Mouse (Mus musculus) heart, adult 2 months (tissue): Measurements from ENCODE around the gene Nup210. TPM values are rescaled to one million over a fixed set of nuclear protein-coding genes. Genes with fewer than 3 reads are reported as not detected.

Experiments used
- DNase-seq, 2 experiments: peaks; one replicate each; pipeline ENCODE4 v3.0.0; 2021
- H3K27ac ChIP-seq: fragments of 200-600 bp; 2 replicates; pipeline ENCODE4 v1.8.1; 2022
- H3K27me3 ChIP-seq: fragments of 200-500 bp; 2 replicates; pipeline ENCODE4 v1.6.1; 2012; ENCODE audit warnings: mild to moderate bottlenecking, low read length, inconsistent platforms, mixed read lengths; ENCODE audit not compliant: control insufficient read depth, insufficient read depth
- H3K36me3 ChIP-seq: fragments of 200-500 bp; 2 replicates; pipeline ENCODE4 v1.6.1; 2012; ENCODE audit warnings: low read length, inconsistent platforms; ENCODE audit not compliant: control insufficient read depth, insufficient read depth
- H3K4me1 ChIP-seq: fragments of 200-500 bp; 2 replicates; pipeline ENCODE4 v1.6.1; 2011; ENCODE audit warnings: low read length; ENCODE audit not compliant: control insufficient read depth, insufficient read depth
- H3K4me3 ChIP-seq: fragments of 200-600 bp; 2 replicates; pipeline ENCODE4 v1.8.1; 2022
- H3K79me2 ChIP-seq: fragments of 200-500 bp; replicated peaks from 2 replicates; pipeline ENCODE4 v1.6.1; 2012; ENCODE audit warnings: mild to moderate bottlenecking, inconsistent platforms, low read length, moderate library complexity, mixed read lengths; ENCODE audit not compliant: control insufficient read depth, insufficient read depth
- H3K9ac ChIP-seq: fragments of 200-500 bp; 2 replicates; pipeline ENCODE4 v1.6.1; 2012; ENCODE audit warnings: low read depth, mild to moderate bottlenecking, control low read depth, inconsistent platforms, low read length, mixed read lengths
- CTCF ChIP-seq: fragments of 200-600 bp; IDR thresholded peaks from 2 replicates; pipeline ENCODE4 v1.8.1; 2022; ENCODE audit warnings: antibody characterized with exemption, mild to moderate bottlenecking, moderate library complexity
- EP300 ChIP-seq: fragments of 200-500 bp; IDR thresholded peaks from 2 replicates; pipeline ENCODE4 v1.6.1; 2011; ENCODE audit warnings: low read depth, low read length, control low read depth; ENCODE audit not compliant: insufficient read depth
- POLR2A ChIP-seq: fragments of 200-500 bp; IDR thresholded peaks from 2 replicates; pipeline ENCODE4 v1.6.1; 2011; ENCODE audit warnings: mild to moderate bottlenecking, low read depth, low read length, control low read depth; ENCODE audit not compliant: insufficient read depth
- WGBS: fragments of 180-500 bp; shearing (Covaris S2); methylation state at CpG from one replicate; pipeline ENCODE4 v1.1.7; 2018; 5-methylcytosine and 5-hydroxymethylcytosine counted together
- intact Hi-C: fragments of 180-260 bp; cut with DNase I; formaldehyde crosslinking; loops from one replicate; pipeline ENCODE4 v1.15.1; 2025
- polyA plus RNA-seq: library from polyadenylated mRNA; depleted of rRNA; stranded (reverse); fragments of >200 nt; gene quantifications from 2 replicates; pipeline ENCODE4 v1.2.3, GENCODE M21; 2012
- total RNA-seq, 2 experiments: library from RNA; stranded (reverse); gene quantifications; 2 replicates each; pipeline ENCODE4 v1.2.3; 2021

Gene Nup210
- total and polyA plus RNA-seq, 3 experiments = 2.5 to 6.4 (median 3.4) TPM

GRCm38 (mm10) chr6:91047434-91047833, 69.2 kb downstream of the Nup210 start:
- intact Hi-C loops = no loop called here
- DNase-seq = no peak
- WGBS = 84% methylated on average over 5 of the region's 5 CpGs

GRCm38 (mm10) chr6:91046184-91046583, 70.4 kb downstream of the Nup210 start:
- Histone ChIP-seq H3K27ac (no peak overlapping the region), H3K4me3 (no peak overlapping the region), H3K4me1 (no peaks in the 10 kb centered on the region), H3K79me2 (no peaks in the 10 kb centered on the region), H3K36me3 (no peaks in the 10 kb centered on the region), H3K27me3 (no peaks in the 10 kb centered on the region), H3K9ac (no peak overlapping the region)
- 75% methylated on average over 5 of the region's 5 CpGs for WGBS
- intact Hi-C loops = no loop called here
- no peak for DNase-seq
- TF ChIP-seq CTCF (no peak), EP300 (no peak), POLR2A (no peak)

More at GRCm38 (mm10) chr6:91047434-91047833, 69.2 kb downstream of the Nup210 start:
- Histone ChIP-seq H3K27ac (no peak overlapping the region), H3K4me1 (no peaks in the 10 kb centered on the region), H3K4me3 (no peak overlapping the region), H3K27me3 (no peaks in the 10 kb centered on the region), H3K9ac (no peak overlapping the region), H3K36me3 (no peaks in the 10 kb centered on the region), H3K79me2 (no peaks in the 10 kb centered on the region)
- no peak for TF ChIP-seq EP300
- TF ChIP-seq CTCF = no peak
- no peak for TF ChIP-seq POLR2A

- H3K27ac ChIP-seq = no peak overlapping the region
- H3K27me3 ChIP-seq = no peaks in the 10 kb centered on the region
- H3K79me2 ChIP-seq = no peaks in the 10 kb centered on the region
- DNase-seq = no peak
- WGBS = 40% methylated on average over 6 of the region's 6 CpGs
- no peaks in the 10 kb centered on the region for H3K4me1 ChIP-seq
- H3K36me3 ChIP-seq = no peaks in the 10 kb centered on the region
- H3K4me3 ChIP-seq = no peak overlapping the region
- intact Hi-C loops = no loop called here
- H3K9ac ChIP-seq = no peak overlapping the region
- TF ChIP-seq EP300 (0 out of 2 replicates have a peak, but pooled peaks have one; percentile 28), CTCF (no peak), POLR2A (no peak)
These were observed 71.8 kb downstream of the Nup210 start for GRCm38 (mm10) chr6:91044628-91045331.

GRCm38 (mm10) chr6:91041287-91041686, 75.3 kb downstream of the Nup210 start:
- DNase-seq = no peak
- Histone ChIP-seq H3K79me2 (no peaks in the 10 kb centered on the region), H3K36me3 (no peaks in the 10 kb centered on the region), H3K4me3 (no peak overlapping the region), H3K27me3 (no peaks in the 10 kb centered on the region), H3K4me1 (no peaks in the 10 kb centered on the region), H3K27ac (no peak overlapping the region), H3K9ac (no peak overlapping the region)
- TF ChIP-seq EP300 = no peak
- no peak for TF ChIP-seq POLR2A
- no peak; the same call in 1 of the 2 replicates for TF ChIP-seq CTCF
- intact Hi-C loops = no loop called here
- 49% methylated on average over 5 of the region's 5 CpGs for WGBS

- intact Hi-C loops = no loop called here
- no peak for DNase-seq
- 91% methylated on average over 5 of the region's 5 CpGs for WGBS
- Histone ChIP-seq H3K4me3 (no peak overlapping the region), H3K9ac (no peak overlapping the region), H3K79me2 (no peaks in the 10 kb centered on the region), H3K4me1 (no peaks in the 10 kb centered on the region), H3K27me3 (no peaks in the 10 kb centered on the region), H3K27ac (no peak overlapping the region), H3K36me3 (no peaks in the 10 kb centered on the region)
- no peak for TF ChIP-seq EP300
- TF ChIP-seq POLR2A = no peak
- no peak for TF ChIP-seq CTCF
These were observed 88.4 kb downstream of the Nup210 start for GRCm38 (mm10) chr6:91028256-91028655.

- intact Hi-C loops = no loop called here
- H3K9ac ChIP-seq = no peak overlapping the region
- H3K36me3 ChIP-seq = no peaks in the 10 kb centered on the region
- H3K4me1 ChIP-seq = no peaks in the 10 kb centered on the region
- no peak overlapping the region for H3K27ac ChIP-seq
- no peak overlapping the region for H3K4me3 ChIP-seq
- WGBS = 72% methylated on average over 7 of the region's 7 CpGs
- H3K79me2 ChIP-seq = no peaks in the 10 kb centered on the region
- no peaks in the 10 kb centered on the region for H3K27me3 ChIP-seq
- TF ChIP-seq EP300 = no peak
- no peak for TF ChIP-seq CTCF
- TF ChIP-seq POLR2A = no peak
- no peak for DNase-seq
These were observed 95.8 kb downstream of the Nup210 start for GRCm38 (mm10) chr6:91020810-91021209.
